ENCODE assay signal across 8 mouse cellular contexts in genomic region chr11:102228646-102229268, GRCm38 (mm10). TPM values are rescaled to one million over a fixed set of nuclear protein-coding genes. Genes with fewer than 3 reads are reported as not detected.
DNase-seq lines count a peak whose midpoint lies in the region; ATAC-seq and TF ChIP-seq lines count a peak whose summit lies in the region.

No protein-coding gene starts in this region.

- peak in 1 of 2 experiments; percentile 25 for DNase-seq in heart, adult 2 months
- DNase-seq in heart, adult 8-10 months (ENCODE audit: low spot score), result no peak
- DNase-seq in CH12.LX (ENCODE audit: extremely low read depth), result no peak
- no peak for DNase-seq in liver, embryonic 13.5 days
- DNase-seq in urinary bladder, postnatal 25 days (ENCODE audit: low spot score), result no peak
- no peak for DNase-seq in right cerebral cortex, adult 2 months (ENCODE audit: low spot score in 2 of 2)
- DNase-seq in thymus, postnatal 10 days (ENCODE audit: low spot score in 2 of 2), result no peak

- H3K27ac ChIP-seq in heart, adult 2 months, result peak overlapping the region; percentile 96
- H3K27ac ChIP-seq in CH12.LX (ENCODE audit: insufficient read depth, low read depth), result no peak overlapping the region
- peak overlapping the region; percentile 93 for H3K27ac ChIP-seq in forebrain, embryonic 13.5 days
- H3K27ac ChIP-seq in liver, embryonic 13.5 days, result no peak overlapping the region

- 11% methylated on average over 7 of the region's 7 CpGs for WGBS in heart, adult 2 months
- 17% methylated on average over 7 of the region's 7 CpGs for WGBS in forebrain, embryonic 13.5 days
- 23% methylated on average over 7 of the region's 7 CpGs for WGBS in liver, embryonic 13.5 days (ENCODE audit: insufficient replicate concordance)

- peaks cover 1% of the 10 kb centered on the region for H3K9me3 ChIP-seq in CH12.LX (replicated peaks; ENCODE audit: low read length)
- H3K9me3 ChIP-seq in forebrain, embryonic 13.5 days (replicated peaks), result no peaks in the 10 kb centered on the region
- no peaks in the 10 kb centered on the region for H3K9me3 ChIP-seq in liver, embryonic 13.5 days (replicated peaks)

- peaks cover 30% of the 10 kb centered on the region for H3K4me1 ChIP-seq in heart, adult 2 months (ENCODE audit: control insufficient read depth, insufficient read depth, low read length)
- peaks cover 2 to 10% of the 10 kb centered on the region in 2 experiments; a peak in 3 of 4 replicates for H3K4me1 ChIP-seq in CH12.LX (ENCODE audit: control insufficient read depth in 1 of 2, insufficient read depth in 2 of 2)
- H3K4me1 ChIP-seq in forebrain, embryonic 13.5 days, result peaks cover 57% of the 10 kb centered on the region
- peaks cover 47% of the 10 kb centered on the region for H3K4me1 ChIP-seq in liver, embryonic 13.5 days (replicated peaks)

- no peaks in the 10 kb centered on the region for H3K27me3 ChIP-seq in heart, adult 2 months (ENCODE audit: control insufficient read depth, insufficient read depth, low read length)
- H3K27me3 ChIP-seq in CH12.LX (replicated peaks), result peaks cover 32% of the 10 kb centered on the region
- no peaks in the 10 kb centered on the region for H3K27me3 ChIP-seq in forebrain, embryonic 13.5 days
- H3K27me3 ChIP-seq in liver, embryonic 13.5 days, result peaks cover 47% of the 10 kb centered on the region

- in situ Hi-C loops in CH12.LX (cut with MboI; ENCODE audit: low pct_ligation_motif_present, low pct_unique_long_range_greater_than_20kb, low sequenced_read_pairs), result loop anchor here (5.0 kb wide), 2 partner anchors 36 to 49 kb away; no protein-coding TSS in a partner anchor

- peak overlapping the region; percentile 89 for H3K4me3 ChIP-seq in heart, adult 2 months
- peak overlapping the region in 1 of 3 experiments; percentile 68 for H3K4me3 ChIP-seq in CH12.LX (replicated peaks in 1 of 3; ENCODE audit: low read depth in 2 of 3, low read length in 2 of 3, poor library complexity in 1 of 3)
- H3K4me3 ChIP-seq in forebrain, embryonic 13.5 days, result peak overlapping the region; percentile 79
- H3K4me3 ChIP-seq in liver, embryonic 13.5 days (replicated peaks), result peak overlapping the region; percentile 80

- ATAC-seq in forebrain, embryonic 13.5 days, result no peak
- ATAC-seq in liver, embryonic 13.5 days (ENCODE audit: low read depth), result no peak

- dilution Hi-C loops in CH12.LX (cut with MboI; ENCODE audit: extremely low pct_ligation_motif_present, extremely low pct_unique_long_range_greater_than_20kb, low sequenced_read_pairs), result no loop called here

- intact Hi-C loops in heart, adult 2 months (cut with DNase I), result loop anchor here (2.0 kb wide), 1 partner anchor 44 kb away; the partner anchor contains the start of gene Lsm12

- no peak for TF ChIP-seq EP300 in heart, adult 2 months (IDR thresholded peaks at IDR 0.05; ENCODE audit: insufficient read depth, low read depth, low read length)
- TF ChIP-seq EP300 in CH12.LX (IDR thresholded peaks at IDR 0.05; ENCODE audit: low read length), result no peak

- TF ChIP-seq POLR2A in heart, adult 2 months (IDR thresholded peaks at IDR 0.05; ENCODE audit: insufficient read depth, low read depth, low read length), result no peak
- TF ChIP-seq POLR2A in CH12.LX (IDR thresholded peaks at IDR 0.05; ENCODE audit: low read depth, low read length), result no peak

- H3K4me2 ChIP-seq in CH12.LX (ENCODE audit: insufficient read depth, low read depth, poor library complexity, severe bottlenecking), result peak overlapping the region; percentile 60
- H3K4me2 ChIP-seq in forebrain, embryonic 13.5 days, result peak overlapping the region; percentile 76
- H3K4me2 ChIP-seq in liver, embryonic 13.5 days, result peak overlapping the region; percentile 97

- no peak for TF ChIP-seq CTCF in heart, adult 2 months (IDR thresholded peaks at IDR 0.05)
- no peak for TF ChIP-seq CTCF in CH12.LX (conservative IDR thresholded peaks at IDR 0.05 in 1 of 2, IDR thresholded peaks at IDR 0.05 in 1 of 2; ENCODE audit: low read depth in 2 of 2, low read length in 2 of 2)

- H3K9ac ChIP-seq in heart, adult 2 months (ENCODE audit: low read depth, low read length), result peak overlapping the region; percentile 91
- H3K9ac ChIP-seq in CH12.LX (ENCODE audit: insufficient read depth, low read depth), result peak overlapping the region; percentile 73; the same call in 1 of the 2 replicates
- H3K9ac ChIP-seq in forebrain, embryonic 13.5 days, result peak overlapping the region; percentile 90
- peak overlapping the region; percentile 89 for H3K9ac ChIP-seq in liver, embryonic 13.5 days

- H3K79me2 ChIP-seq in heart, adult 2 months (replicated peaks; ENCODE audit: control insufficient read depth, insufficient read depth, low read length), result peaks cover 5% of the 10 kb centered on the region; the same call in 1 of the 2 replicates
- no peaks in the 10 kb centered on the region for H3K79me2 ChIP-seq in CH12.LX (replicated peaks; ENCODE audit: control insufficient read depth, extremely low read depth, insufficient read depth, poor library complexity, severe bottlenecking)

- H3K36me3 ChIP-seq in heart, adult 2 months (ENCODE audit: control insufficient read depth, insufficient read depth, low read length), result peaks cover 3% of the 10 kb centered on the region; the same call in 1 of the 2 replicates
- peaks cover 0 to 8% of the 10 kb centered on the region in 2 experiments for H3K36me3 ChIP-seq in CH12.LX (replicated peaks in 1 of 2; ENCODE audit: control insufficient read depth in 1 of 2, insufficient read depth in 1 of 2, low read length in 1 of 2)
- H3K36me3 ChIP-seq in forebrain, embryonic 13.5 days (ENCODE audit: poor library complexity, severe bottlenecking), result peaks cover 5% of the 10 kb centered on the region; the same call in 1 of the 2 replicates
- H3K36me3 ChIP-seq in liver, embryonic 13.5 days, result no peaks in the 10 kb centered on the region

- TF ChIP-seq RAD21 in CH12.LX (IDR thresholded peaks at IDR 0.05; ENCODE audit: low read depth, low read length), result no peak

TF ChIP-seq in CH12.LX, 34 proteins besides CTCF, POLR2A, EP300 and RAD21:
- TF ChIP-seq MAFK (IDR thresholded peaks at IDR 0.05; ENCODE audit: insufficient replicate concordance, low read length), result no peak
- 0 out of 2 replicates have a peak, but pooled peaks have one; percentile 23 for TF ChIP-seq MAZ (IDR thresholded peaks at IDR 0.05; ENCODE audit: low read depth, low read length)
TF ChIP-seq in CH12.LX: peak in this region for 1.

RNA-seq across cellular contexts. Expression of gene Hdac5, which starts 1.2 kb away (rescaled TPM):
- total RNA-seq in heart, adult 2 months (2021), result 100 to 1,000 TPM; 113 to 137 TPM
- polyA plus RNA-seq in heart, adult 2 months (2012; rRNA removed), result 92.6 and 98.5 TPM in 2 replicates
- total RNA-seq in heart, adult 8-10 months (2022), result 100 to 1,000 TPM; 114 to 136 (median 121) TPM
- total RNA-seq in CH12.LX (2012; rRNA removed) (49.6 and 49.9 TPM in 2 replicates), CH12.LX (2014; rRNA removed) (23.3 and 24.9 TPM in 2 replicates)
- 46.4 and 53.9 TPM in 2 replicates for polyA plus RNA-seq in CH12.LX (2012; ENCODE audit: insufficient read length, low read depth)
- polyA plus RNA-seq in forebrain, embryonic 13.5 days (2015; fragmentation: Nextera tagmentation; extraction: Ambion mirVana), result 88.2 TPM in 2 replicates
- polyA plus RNA-seq in liver, embryonic 13.5 days (2015; fragmentation: Nextera tagmentation; extraction: Ambion mirVana), result 12.8 and 12.9 TPM in 2 replicates

RNA-seq across cellular contexts. Expression of gene BC030867, which starts 19.9 kb away (rescaled TPM):
- under 1 TPM; 0.26 to 0.32 TPM for total RNA-seq in heart, adult 2 months (2021)
- polyA plus RNA-seq in heart, adult 2 months (2012; rRNA removed), result 0.45 and 0.56 TPM in 2 replicates
- total RNA-seq in heart, adult 8-10 months (2022), result under 1 TPM; 0.12 to 0.23 (median 0.18) TPM
- total RNA-seq in CH12.LX (2012; rRNA removed) (25.6 and 26.2 TPM in 2 replicates), CH12.LX (2014; rRNA removed) (9.7 and 11.4 TPM in 2 replicates)
- 34.0 and 35.2 TPM in 2 replicates for polyA plus RNA-seq in CH12.LX (2012; ENCODE audit: insufficient read length, low read depth)
- polyA plus RNA-seq in forebrain, embryonic 13.5 days (2015; fragmentation: Nextera tagmentation; extraction: Ambion mirVana), result 11.0 and 13.7 TPM in 2 replicates
- polyA plus RNA-seq in liver, embryonic 13.5 days (2015; fragmentation: Nextera tagmentation; extraction: Ambion mirVana), result 14.6 and 16.4 TPM in 2 replicates

RNA-seq across cellular contexts. Expression of gene G6pc3, which starts 39.3 kb away (rescaled TPM):
- 10 to 100 TPM; 44.8 to 50.6 TPM for total RNA-seq in heart, adult 2 months (2021)
- polyA plus RNA-seq in heart, adult 2 months (2012; rRNA removed), result 89.9 and 95.3 TPM in 2 replicates
- total RNA-seq in heart, adult 8-10 months (2022), result 10 to 100 TPM; 52.2 to 60.3 (median 58.6) TPM
- 31.9 and 34.7 TPM in 2 replicates for total RNA-seq in CH12.LX (2012; rRNA removed)
- total RNA-seq in CH12.LX (2014; rRNA removed), result 26.3 and 31.3 TPM in 2 replicates
- polyA plus RNA-seq in CH12.LX (2012; ENCODE audit: insufficient read length, low read depth), result 65.6 and 72.3 TPM in 2 replicates
- polyA plus RNA-seq in forebrain, embryonic 13.5 days (2015; fragmentation: Nextera tagmentation; extraction: Ambion mirVana), result 21.5 and 25.6 TPM in 2 replicates
- 14.0 and 14.4 TPM in 2 replicates for polyA plus RNA-seq in liver, embryonic 13.5 days (2015; fragmentation: Nextera tagmentation; extraction: Ambion mirVana)

RNA-seq across cellular contexts. Expression of gene Asb16, which starts 39.8 kb away (rescaled TPM):
- 1 to 10 TPM in 1 of 2 experiments, under 1 TPM in 1; 0.89 to 1.1 TPM for total RNA-seq in heart, adult 2 months (2021)
- 0.70 and 0.74 TPM in 2 replicates for polyA plus RNA-seq in heart, adult 2 months (2012; rRNA removed)
- total RNA-seq in heart, adult 8-10 months (2022), result 1 to 10 TPM; 1.3 to 1.6 (median 1.5) TPM
- total RNA-seq in CH12.LX (2012; rRNA removed) (0.04 TPM in 1 of 2 replicates, not detected in the other), CH12.LX (2014; rRNA removed) (not detected in 2 replicates)
- polyA plus RNA-seq in CH12.LX (2012; ENCODE audit: insufficient read length, low read depth), result not detected in 2 replicates
- polyA plus RNA-seq in forebrain, embryonic 13.5 days (2015; fragmentation: Nextera tagmentation; extraction: Ambion mirVana), result not detected in 2 replicates
- 0.06 and 0.08 TPM in 2 replicates for polyA plus RNA-seq in liver, embryonic 13.5 days (2015; fragmentation: Nextera tagmentation; extraction: Ambion mirVana)

RNA-seq across cellular contexts. Expression of gene Lsm12, which starts 43.7 kb away (rescaled TPM):
- 10 to 100 TPM; 49.4 to 50.2 TPM for total RNA-seq in heart, adult 2 months (2021)
- 32.5 and 42.4 TPM in 2 replicates for polyA plus RNA-seq in heart, adult 2 months (2012; rRNA removed)
- 10 to 100 TPM; 45.4 to 51.9 (median 48.8) TPM for total RNA-seq in heart, adult 8-10 months (2022)
- 66.9 and 78.7 TPM in 2 replicates for total RNA-seq in CH12.LX (2012; rRNA removed)
- 70.0 and 78.9 TPM in 2 replicates for total RNA-seq in CH12.LX (2014; rRNA removed)
- 164 and 185 TPM in 2 replicates for polyA plus RNA-seq in CH12.LX (2012; ENCODE audit: insufficient read length, low read depth)
- polyA plus RNA-seq in forebrain, embryonic 13.5 days (2015; fragmentation: Nextera tagmentation; extraction: Ambion mirVana), result 155 and 158 TPM in 2 replicates
- polyA plus RNA-seq in liver, embryonic 13.5 days (2015; fragmentation: Nextera tagmentation; extraction: Ambion mirVana), result 92.6 and 95.3 TPM in 2 replicates

Comparison
In these comparisons a context has a peak if more than half of its experiments do, and no peak if none do; other contexts are left out.
1. H3K27ac ChIP-seq: peak in heart, adult 2 months (single experiment) and forebrain, embryonic 13.5 days (single experiment); none in CH12.LX (single experiment) and liver, embryonic 13.5 days (single experiment).
2. Peak in every context shown above with its lines, with median percentiles within 50 percentile points of each other: H3K9ac ChIP-seq and H3K4me2 ChIP-seq.